Mouse (Mus musculus) heart, adult 9 months (tissue): ENCODE measurements around the gene Gm5431.

Experiments used
- DNase-seq, 2 experiments: peaks; one replicate each; pipeline ENCODE4 v3.0.0; 2022; ENCODE audit warnings: low spot score in 2 of 2

The Gm5431 gene

DNA sequence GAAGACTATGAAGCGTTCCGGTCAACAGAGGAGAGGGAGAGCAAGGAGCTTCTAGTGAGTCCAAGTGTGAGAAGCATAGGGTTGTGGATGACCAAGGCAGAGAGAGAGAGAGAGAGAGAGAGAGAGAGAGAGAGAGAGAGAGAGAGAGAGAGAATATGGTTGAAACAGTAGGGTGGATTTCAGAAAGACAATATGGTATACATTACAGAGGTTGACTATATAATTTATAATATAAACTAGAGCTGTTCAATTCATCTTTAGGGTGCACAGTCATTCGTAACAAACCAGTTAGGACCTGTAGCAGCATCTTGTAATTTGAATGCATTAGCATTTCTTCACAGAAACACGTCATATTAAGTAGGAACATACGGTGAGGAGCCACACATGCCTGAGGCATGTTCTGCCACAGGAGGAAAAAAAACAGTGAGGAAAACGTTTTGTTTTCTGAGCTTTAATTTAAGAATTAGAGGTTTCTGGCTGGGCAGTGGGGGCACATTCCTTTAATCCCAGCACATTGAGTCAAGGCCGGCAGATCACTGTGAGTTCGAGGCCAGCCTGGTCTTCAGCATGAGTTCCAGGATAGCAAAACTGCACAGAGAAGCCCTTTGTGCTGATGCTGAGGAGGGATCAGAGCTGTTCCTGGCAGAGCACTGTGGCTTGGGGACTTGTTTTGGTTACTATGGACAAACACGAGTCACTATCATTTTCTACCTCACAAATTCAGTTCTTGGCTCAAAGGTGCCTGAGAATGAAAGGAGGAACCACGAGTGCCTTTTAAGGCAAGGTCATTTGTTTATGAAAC, 62.9 kb downstream of the Gm5431 start:
- DNase-seq = no peak

DNA sequence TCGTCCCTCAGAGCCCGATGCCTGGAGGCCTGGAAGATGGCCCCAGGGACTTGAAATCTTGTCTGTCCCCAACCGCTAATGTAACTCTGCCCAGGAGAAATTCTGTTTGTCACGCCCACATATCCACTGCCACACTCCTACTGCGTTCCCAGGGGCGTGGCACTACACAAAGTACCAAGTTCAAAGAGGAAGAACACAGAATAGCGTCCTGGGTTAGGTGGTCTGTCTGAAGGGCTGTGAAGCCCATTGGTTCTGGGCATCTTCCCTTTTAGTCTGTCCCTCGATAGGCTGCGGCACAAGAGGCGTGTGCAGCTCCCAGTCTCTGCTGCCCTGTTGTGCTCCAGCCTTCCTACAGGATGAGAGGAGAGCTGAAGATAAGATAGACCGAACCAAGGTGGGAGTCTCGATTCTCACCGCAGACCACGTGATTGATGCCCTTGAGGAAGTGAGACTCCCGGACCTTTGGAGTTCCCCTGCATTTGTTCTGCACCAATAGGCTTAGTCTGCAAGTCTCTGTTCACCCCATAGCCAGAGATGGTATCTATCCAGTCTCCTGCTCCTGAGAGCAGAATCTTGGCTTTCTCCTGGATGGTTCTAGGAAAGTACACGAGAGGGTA, 63.7 kb downstream of the Gm5431 start:
- peak in 1 of 2 experiments; percentile 32 for DNase-seq
